Comparison of ENCODE assay signal across 27 mouse cellular contexts in genomic region chr8:103281801-103282200, GRCm38 (mm10).
A peak's percentile ranks its signal among the peaks of the same experiment; 100 is the strongest.
DNase-seq lines count a peak whose midpoint lies in the region; ATAC-seq and TF ChIP-seq lines count a peak whose summit lies in the region.
"Had no signal": no experiment of that assay in that cellular context is flagged by ENCODE, and none has a peak within 500 bp of the region (broad histone marks: within the 10 kb centered on the region; RNA-seq: fewer than 3 reads in every experiment).

No protein-coding gene starts in this region.

- no peaks in the 10 kb centered on the region for H3K36me3 ChIP-seq in kidney, embryonic 16.5 days (ENCODE audit: insufficient read depth, low read length)
- no peaks in the 10 kb centered on the region for H3K36me3 ChIP-seq in midbrain, postnatal 0 days (ENCODE audit: insufficient read depth, low read length)
- H3K36me3 ChIP-seq: forebrain, embryonic 10.5 days; G1E; heart, embryonic 10.5 days; heart, embryonic 13.5 days; hindbrain, embryonic 12.5 days; hindbrain, embryonic 15.5 days had no signal

- H3K9ac ChIP-seq in kidney, embryonic 16.5 days (replicated peaks; ENCODE audit: low read length): no peak overlapping the region
- no peak overlapping the region for H3K9ac ChIP-seq in midbrain, postnatal 0 days (replicated peaks; ENCODE audit: low read length, poor library complexity, severe bottlenecking)
- H3K9ac ChIP-seq: forebrain, embryonic 13.5 days; heart, embryonic 13.5 days; hindbrain, embryonic 12.5 days; hindbrain, embryonic 15.5 days had no signal

- H3K9me3 ChIP-seq in kidney, embryonic 16.5 days (ENCODE audit: low read length): no peaks in the 10 kb centered on the region
- no peaks in the 10 kb centered on the region for H3K9me3 ChIP-seq in midbrain, postnatal 0 days (ENCODE audit: low read length)
- H3K9me3 ChIP-seq: forebrain, embryonic 10.5 days; forebrain, embryonic 13.5 days; heart, embryonic 10.5 days; heart, embryonic 13.5 days; hindbrain, embryonic 12.5 days; hindbrain, embryonic 15.5 days had no signal

- no peak overlapping the region for H3K4me3 ChIP-seq in kidney, embryonic 16.5 days (ENCODE audit: low read length)
- no peak overlapping the region for H3K4me3 ChIP-seq in midbrain, postnatal 0 days (ENCODE audit: low read depth, low read length)
- H3K4me3 ChIP-seq: forebrain, embryonic 10.5 days; forebrain, embryonic 13.5 days; heart, adult 2 months; heart, embryonic 10.5 days; heart, embryonic 13.5 days; hindbrain, embryonic 12.5 days; hindbrain, embryonic 15.5 days had no signal

- H3K27ac ChIP-seq in kidney, embryonic 16.5 days (ENCODE audit: low read length): 0 out of 2 replicates have a peak overlapping the region, but pooled peaks have one; percentile 29
- no peak overlapping the region for H3K27ac ChIP-seq in midbrain, postnatal 0 days (ENCODE audit: low read depth, low read length)
- H3K27ac ChIP-seq: forebrain, embryonic 10.5 days; forebrain, embryonic 13.5 days; heart, adult 2 months; heart, embryonic 10.5 days; heart, embryonic 13.5 days; hindbrain, embryonic 12.5 days; hindbrain, embryonic 15.5 days had no signal

- no peaks in the 10 kb centered on the region for H3K27me3 ChIP-seq in kidney, embryonic 16.5 days (ENCODE audit: insufficient read depth, low read length)
- H3K27me3 ChIP-seq in midbrain, postnatal 0 days (ENCODE audit: insufficient read depth, low read length): no peaks in the 10 kb centered on the region
- H3K27me3 ChIP-seq: CH12.LX; forebrain, embryonic 13.5 days; heart, embryonic 13.5 days; hindbrain, embryonic 12.5 days; hindbrain, embryonic 15.5 days had no signal

- DNase-seq in embryo, embryonic 10 days (ENCODE audit: low spot score): peak; percentile 15
- no peak for DNase-seq in embryo, embryonic 9.5 days (ENCODE audit: extremely low spot score)
- no peak for DNase-seq in kidney, postnatal 36 days
- DNase-seq in 3T3-L1 (ENCODE audit: low read depth, low spot score): peak; percentile 56
- no peak for DNase-seq in midbrain, postnatal 0 days (ENCODE audit: low spot score)
- DNase-seq: adrenal gland, adult 2 months; adrenal gland, postnatal 14 days; B cell, adult 2 months; cerebellum, adult 11 months; cerebellum, adult 2 months; cerebellum, adult 9-11 months; cerebellum, postnatal 25 days; gastrocnemius, postnatal 10 days; gastrocnemius, postnatal 36 days; heart, adult 2 months; heart, postnatal 14 days; heart, postnatal 4 days had no signal

- no peak for TF ChIP-seq CTCF in midbrain, postnatal 0 days (IDR thresholded peaks at IDR 0.05)

- ATAC-seq in kidney, embryonic 16.5 days (ENCODE audit: low FRiP score, low TSS enrichment): no peak
- no peak for ATAC-seq in midbrain, postnatal 0 days (ENCODE audit: low FRiP score)
- ATAC-seq: forebrain, embryonic 13.5 days; forebrain, embryonic 16.5 days had no signal

- H3K4me1 ChIP-seq in kidney, embryonic 16.5 days (ENCODE audit: insufficient read depth, low read length): no peaks in the 10 kb centered on the region
- no peaks in the 10 kb centered on the region for H3K4me1 ChIP-seq in midbrain, postnatal 0 days (ENCODE audit: insufficient read depth, low read length)
- H3K4me1 ChIP-seq: forebrain, embryonic 10.5 days; forebrain, embryonic 13.5 days; heart, embryonic 10.5 days; heart, embryonic 13.5 days; hindbrain, embryonic 12.5 days; hindbrain, embryonic 15.5 days had no signal

- H3K4me2 ChIP-seq in kidney, embryonic 16.5 days (replicated peaks; ENCODE audit: low read depth, low read length): no peak overlapping the region
- no peak overlapping the region for H3K4me2 ChIP-seq in midbrain, postnatal 0 days (ENCODE audit: low read depth, low read length, poor library complexity, severe bottlenecking)
- H3K4me2 ChIP-seq: forebrain, embryonic 13.5 days; heart, embryonic 13.5 days; hindbrain, embryonic 12.5 days; hindbrain, embryonic 15.5 days had no signal

- WGBS in kidney, embryonic 16.5 days: 24% methylated on average over 1 of the region's 1 CpGs
- 39% methylated on average over 1 of the region's 1 CpGs for WGBS in midbrain, postnatal 0 days

Comparison
In these comparisons a context has a peak if more than half of its experiments do, and no peak if none do; other contexts are left out.
1. DNase-seq: peak in embryo, embryonic 10 days (single experiment) and 3T3-L1 (single experiment); none in embryo, embryonic 9.5 days (single experiment), kidney, postnatal 36 days (0 of 2) and midbrain, postnatal 0 days (single experiment).